Mouse (Mus musculus) cerebellum, postnatal 4 days (tissue): ENCODE data around the gene Actl9.
A peak's percentile ranks its signal among the peaks of the same experiment; 100 is the strongest.

Experiments
- DNase-seq, 2 experiments: peaks; one replicate each; pipeline ENCODE4 v3.0.0; 2022; ENCODE audit warnings: low spot score in 2 of 2, mixed read lengths in 1 of 2

The Actl9 gene

DNA sequence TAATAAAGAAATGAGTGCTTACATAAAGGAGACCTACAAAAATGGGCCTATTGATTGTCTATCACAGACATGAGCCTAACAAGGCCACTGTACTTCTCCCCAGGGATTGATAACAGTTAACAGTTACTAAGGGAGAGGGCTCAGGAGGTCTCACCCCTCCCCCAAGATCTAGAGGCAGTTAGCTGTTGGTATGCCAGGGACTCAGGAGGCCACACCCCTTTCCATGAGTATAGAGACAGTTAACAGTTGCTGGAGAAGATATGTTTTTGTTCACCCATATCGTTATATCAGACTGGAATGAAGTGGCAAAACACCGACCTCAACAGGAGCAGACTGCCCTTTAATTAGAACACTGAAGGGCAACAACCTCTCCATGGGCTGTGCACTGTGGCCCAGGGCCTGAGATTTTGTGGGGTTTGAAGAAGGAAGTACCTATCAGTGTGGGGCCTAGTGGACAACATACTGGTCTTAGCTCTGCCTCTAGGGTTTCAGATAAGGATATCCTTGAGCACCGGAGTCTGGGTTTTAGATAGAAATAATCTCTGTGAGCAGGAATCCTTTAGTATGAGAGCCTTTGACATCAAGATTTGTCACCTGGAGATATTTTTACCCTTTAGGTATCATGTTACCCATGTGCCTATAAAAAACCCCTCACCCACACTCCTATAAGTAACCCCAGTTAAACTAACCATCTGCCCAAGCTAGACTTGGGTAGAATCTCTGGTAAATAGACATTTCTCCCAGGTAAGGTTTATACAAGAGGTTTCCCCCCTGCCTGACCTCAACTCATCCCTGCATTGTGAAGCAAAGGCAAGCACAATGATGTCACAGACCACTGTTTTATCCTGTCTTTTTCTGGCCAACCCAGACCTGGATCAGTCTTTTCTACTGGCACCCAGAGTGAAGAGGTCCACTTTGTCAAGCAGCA, at the start of gene Actl9:
Gene Actl9 (plus strand): TSS at position 878 of the 928 bp plus-strand sequence.
- DNase-seq: no peak

DNA sequence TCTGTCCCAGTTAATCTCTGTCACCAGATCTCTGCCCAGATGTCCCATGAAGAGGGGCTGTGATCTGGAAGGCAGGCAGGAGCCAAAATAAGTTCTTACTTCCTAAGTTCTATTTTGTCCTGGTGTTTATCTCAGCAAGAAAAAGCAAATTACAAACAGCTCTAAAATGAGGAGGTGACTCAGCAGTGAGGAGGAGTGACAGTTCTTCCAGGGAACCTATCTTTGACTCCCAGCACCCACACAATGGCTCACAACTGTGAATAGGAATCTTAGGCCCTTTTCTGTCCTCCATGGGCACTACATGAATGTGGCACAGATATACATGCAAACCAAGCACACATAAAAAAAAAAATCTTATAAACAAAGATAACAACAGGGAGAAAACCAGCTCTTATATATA, 47.0 kb upstream of the Actl9 start:
- DNase-seq: no peak

DNA sequence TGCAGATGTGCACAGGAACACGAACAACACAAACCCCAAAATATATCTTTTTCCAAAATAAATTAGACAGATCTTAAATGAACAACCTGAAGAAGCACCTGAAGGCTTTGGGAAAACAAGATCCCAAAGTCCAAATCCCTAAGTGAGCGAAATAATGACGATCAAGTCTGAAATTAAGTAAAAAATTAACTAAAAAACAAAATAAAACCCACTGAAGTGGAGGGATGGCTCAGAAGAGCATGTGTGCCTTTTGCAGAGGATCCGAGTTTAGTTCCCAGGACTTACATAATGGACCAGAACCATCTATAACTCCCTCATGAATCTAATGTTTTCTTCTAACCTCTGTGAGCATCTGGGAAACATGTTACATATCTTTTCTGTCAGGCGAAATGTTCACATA, 40.4 kb upstream of the Actl9 start:
- DNase-seq: no peak

DNA sequence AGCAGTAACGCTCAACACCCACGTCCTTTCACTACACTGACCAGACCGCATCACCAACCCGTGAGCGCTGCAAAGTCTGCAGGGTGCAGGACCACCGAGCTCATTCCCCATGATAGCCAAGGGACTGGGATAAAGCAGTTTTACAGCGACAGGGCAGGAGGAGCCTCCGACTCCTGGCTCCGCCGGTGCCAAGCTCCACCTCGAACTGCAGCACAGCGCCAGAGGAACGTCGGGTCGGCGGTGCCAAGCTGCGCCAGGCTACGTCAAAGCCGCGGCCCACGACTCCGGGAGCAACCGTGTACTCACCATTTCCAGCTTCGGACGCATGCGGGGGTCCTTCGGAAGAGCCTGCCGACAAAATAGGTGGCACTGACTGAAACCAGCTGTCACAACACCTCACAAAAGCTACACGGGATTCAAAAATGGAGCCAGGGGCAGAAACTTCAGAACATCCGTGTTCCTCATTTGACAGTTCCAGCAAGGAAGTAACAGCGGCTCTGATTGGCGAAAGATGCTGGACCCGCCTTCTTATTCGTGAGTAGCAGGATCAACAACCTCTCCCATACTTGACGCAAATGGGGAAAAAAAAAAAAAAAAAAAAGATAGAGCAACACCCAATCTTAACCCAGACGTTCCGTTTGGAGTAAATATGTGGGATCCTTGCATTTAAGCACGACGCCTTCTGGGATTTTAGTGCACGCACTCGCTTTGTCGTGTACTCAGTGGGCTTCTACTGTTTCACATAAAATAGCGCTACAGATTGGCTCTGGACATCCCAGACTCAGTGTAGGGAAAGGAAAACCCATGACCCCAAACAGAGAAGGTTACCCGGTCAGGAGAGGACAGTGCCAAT, 38.3 kb upstream of the Actl9 start, which contains the start of gene Zfp101:
Gene Zfp101 (minus strand): TSS at position 460 of the 853 bp plus-strand sequence.
- peak; percentile 70 to 85 for DNase-seq

DNA sequence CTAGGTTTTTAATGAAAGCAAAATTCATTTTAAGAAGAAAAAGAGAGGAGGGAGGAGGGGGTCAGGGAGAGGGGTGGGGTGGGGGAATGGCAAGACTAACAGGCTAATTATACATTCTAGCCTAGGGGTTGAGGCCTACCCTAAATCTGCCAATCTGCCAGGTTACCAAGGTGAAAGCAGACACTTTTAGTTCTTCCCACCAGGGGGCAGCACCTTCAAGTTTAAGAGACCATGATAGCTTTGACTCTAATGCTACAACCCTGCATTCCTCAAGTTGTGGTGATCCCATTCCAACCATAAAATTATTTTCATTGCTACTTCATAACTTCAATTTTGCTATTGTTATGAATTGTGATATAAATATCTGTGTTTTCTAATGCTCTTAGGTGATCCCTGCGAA, 6.5 kb downstream of the Actl9 start:
- DNase-seq: peak; percentile 76 to 78

DNA sequence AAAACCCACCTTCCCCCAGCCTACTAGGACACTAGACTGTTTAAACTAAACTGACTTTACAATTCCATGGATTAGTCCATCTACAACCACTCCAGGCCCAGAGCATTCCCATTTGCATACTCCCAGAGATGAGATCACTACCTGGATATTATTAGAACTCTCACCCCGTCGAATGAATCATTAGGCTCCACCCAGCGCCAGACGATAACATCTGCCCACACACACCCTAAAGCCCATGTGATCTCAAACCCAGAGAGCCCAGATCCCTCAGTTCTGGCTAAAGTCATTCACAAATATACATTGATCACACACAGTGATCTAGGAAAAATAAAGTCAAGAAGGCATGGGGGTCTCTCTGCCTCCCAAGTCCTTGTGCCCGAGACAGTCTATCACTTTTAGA, 7.2 kb downstream of the Actl9 start:
- DNase-seq: no peak

DNA sequence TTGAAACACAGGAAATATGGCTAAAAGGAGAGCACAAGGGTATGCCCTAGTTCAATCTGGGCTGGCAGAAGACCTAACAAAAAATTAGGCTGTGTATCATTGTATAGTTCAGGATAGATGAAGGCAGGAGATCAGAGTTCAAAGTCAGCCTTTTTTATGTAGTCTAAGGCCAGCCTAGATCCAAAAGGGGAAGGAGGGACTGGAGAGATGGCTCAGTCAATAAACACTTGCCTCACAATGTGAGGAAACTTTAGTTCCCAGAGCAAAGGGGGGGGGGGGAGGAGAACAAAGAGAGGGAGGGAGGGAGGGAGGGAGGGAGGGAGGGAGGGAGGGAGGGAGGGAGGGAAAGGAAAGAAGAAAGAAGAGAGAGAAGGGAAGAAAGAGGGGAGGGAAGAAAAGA, 8.5 kb downstream of the Actl9 start:
- DNase-seq: no peak

DNA sequence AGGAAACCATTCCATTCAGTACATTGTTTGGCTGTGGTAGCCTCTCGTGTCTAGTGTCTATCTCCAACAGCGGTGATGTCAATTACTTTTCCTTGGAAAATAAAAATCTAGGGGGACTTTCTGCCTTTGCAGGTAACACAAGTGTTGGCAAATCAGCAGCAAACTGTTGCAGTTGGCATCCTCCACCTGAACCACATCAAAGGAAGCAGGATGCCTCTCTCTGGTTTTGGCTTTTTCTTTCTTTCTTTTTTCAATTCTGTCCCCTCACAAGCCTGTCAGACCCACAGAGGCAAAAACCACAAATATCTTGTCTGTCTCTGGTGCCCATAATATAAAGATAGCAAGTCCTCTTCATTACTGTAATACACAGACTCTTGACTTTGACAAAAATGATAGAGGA, 23.9 kb downstream of the Actl9 start:
- DNase-seq: no peak

DNA sequence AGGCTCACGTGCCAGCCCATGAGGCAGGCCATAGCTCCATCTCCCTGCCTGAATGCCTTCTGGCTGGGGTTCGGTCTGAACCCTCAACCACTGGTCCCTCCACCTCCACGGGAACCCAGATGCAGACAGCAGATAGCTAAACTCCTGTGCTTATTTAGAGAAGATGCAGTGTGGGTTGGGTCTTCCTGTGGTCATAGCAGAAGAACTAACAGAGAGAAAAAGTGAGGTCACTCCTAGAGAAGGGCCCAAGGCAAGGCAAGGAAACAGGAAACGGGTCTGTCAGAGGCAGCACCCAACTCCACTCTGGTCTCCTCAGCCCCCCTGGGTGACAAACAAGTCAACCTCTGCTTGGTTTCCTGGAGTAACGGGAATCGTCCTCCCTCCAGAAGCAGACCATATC, 38.5 kb downstream of the Actl9 start:
- DNase-seq: no peak
